Mouse (Mus musculus) spleen, adult 2 months (tissue): Measurements from ENCODE around the gene Sh3tc1.

ENCODE experiments used
- CTCF ChIP-seq: fragments of 200-500 bp; IDR thresholded peaks from 2 replicates; pipeline ENCODE4 v1.5.1; 2011; ENCODE audit warnings: mild to moderate bottlenecking, inconsistent platforms; ENCODE audit not compliant: insufficient read depth, insufficient read length, insufficient replicate concordance; ENCODE audit errors: extremely low read depth
- POLR2A ChIP-seq: fragments of 200-500 bp; IDR thresholded peaks from 2 replicates; pipeline ENCODE4 v1.6.1; 2011; ENCODE audit warnings: low read depth, low read length, inconsistent platforms

DNA sequence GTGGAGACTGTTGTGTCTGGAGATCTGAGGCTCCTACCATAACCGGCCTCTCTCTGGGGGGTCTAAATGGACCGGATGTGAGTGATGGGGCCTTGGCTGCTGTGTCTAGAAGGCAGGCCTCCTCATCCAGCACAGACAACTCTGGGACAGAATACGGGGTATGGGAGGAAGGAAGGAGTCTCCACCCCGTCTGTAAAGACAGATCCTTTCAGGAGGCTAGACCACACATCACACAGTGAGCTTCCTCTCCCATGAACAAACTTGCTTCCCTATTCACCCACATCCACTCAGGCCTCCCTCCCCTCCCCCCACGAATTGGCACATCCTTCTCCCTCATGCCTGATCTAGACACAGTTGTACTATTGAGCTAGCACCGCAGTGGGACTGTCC, 69.4 kb downstream of the Sh3tc1 start:
- TF ChIP-seq CTCF (no peak), POLR2A (no peak)
